Mouse (Mus musculus): ENCODE results near the gene Col6a1.

Gene Col6a1

DNA sequence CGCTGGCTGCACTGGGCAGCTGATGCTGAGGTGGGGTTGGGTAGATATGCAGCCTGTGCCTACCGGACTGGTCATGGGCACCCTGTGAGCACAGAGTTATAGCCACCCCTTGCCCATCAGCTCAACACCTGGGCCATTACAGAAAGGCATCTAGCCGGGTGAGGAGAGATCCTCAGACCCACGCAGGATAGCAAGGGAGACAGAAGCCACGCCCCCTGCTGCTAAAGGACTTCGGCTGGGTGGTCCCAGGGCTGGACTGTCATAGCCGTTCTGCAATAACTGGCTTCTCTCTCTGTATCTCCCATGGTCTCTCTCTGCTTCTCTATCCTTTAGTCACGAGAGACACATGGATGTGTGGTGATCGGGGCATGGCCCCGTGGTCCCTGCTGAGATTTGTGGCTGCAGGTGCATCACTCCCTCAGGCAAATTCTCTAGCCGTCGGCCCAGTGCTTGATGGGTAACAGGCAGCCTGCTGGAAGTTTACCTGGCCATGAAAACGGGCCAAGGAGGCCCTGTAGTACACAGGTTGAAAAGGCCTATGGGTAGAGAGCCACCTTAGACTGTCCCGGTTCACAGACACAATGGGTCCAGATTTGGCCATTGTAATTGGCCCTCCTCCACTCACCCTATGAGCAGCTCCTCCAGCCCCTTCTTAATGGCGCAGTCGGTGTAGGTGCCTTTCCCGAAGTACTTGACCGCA is 3.1 kb downstream of the Col6a1 start:
- no peak for DNase-seq

DNA sequence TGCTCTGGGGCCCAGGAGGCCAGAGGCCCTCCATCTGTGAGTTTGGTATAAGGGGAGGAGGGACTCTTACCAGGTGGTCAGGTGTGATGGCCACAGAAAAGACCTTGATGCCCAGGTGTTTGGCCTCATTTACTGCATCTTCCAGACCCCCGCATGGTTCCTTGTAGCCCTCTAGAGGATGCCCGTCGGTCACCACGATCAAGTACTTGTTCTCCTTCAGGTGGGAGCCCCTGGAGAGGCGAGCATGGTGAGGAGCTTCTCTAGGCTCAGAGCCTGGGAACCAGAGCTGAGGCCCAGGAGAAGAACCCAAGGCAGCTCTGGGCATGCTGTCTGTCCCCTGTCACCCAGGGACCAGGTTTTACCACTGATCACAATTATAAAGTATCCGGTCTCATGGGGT is 4.2 kb downstream of the Col6a1 start:
- DNase-seq: no peak

DNA sequence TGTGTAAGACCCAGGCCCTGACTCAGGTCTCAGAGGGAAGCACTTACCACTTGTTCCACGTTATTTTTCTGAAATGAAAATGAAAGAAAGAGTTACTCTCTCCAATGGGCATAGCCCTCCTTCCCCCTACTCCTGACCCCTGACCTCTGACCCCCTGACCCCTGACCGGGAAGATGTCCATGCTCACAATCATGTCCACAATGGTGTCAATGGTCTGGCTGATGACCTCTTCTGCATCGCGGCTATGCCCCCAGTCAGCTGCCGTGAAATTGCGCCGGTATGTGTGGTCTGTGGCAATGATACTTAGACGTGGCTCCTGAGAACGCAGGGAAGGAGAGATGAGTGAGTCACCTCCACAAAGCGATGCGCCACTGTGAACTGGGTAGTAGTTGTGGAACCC is 4.8 kb downstream of the Col6a1 start:
- DNase-seq: no peak

DNA sequence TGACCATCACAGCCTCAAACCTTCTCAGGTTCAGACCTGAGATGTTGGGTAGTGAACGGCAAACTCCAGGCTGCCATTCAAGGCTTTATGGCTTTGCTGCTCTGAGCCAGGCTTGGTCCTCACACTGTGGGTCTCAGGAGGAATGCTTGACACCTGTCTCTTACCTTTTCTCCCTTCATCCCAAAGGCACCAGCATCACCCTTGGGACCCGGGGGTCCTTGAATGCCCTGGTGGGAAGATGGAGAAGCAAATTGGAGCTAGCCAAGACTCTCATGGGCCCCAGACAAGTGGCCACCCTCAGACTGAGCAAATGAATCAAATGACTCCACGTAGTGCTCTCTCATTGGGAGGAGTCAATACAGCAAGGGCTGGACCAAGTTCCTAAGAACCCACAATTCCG is 8.3 kb downstream of the Col6a1 start:
- no peak for DNase-seq

DNA sequence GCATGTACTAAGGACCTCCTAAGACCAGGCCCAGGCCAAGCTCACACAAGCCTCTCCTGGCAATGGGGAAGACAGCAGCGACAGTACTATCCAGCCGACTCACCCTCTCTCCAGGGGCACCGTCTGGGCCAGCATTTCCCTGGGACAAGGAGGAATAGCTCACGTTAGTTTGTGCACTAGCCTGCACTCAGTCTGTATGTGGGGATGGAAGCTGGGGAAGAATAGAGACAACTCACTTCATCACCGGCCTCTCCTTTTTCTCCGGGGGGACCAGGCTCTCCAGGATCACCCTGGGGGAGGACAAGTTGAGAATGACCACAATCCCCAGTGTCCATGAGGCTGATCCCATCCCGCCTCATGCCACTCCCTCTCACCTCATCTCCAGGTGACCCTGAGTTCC is 8.9 kb downstream of the Col6a1 start:
- no peak for DNase-seq

DNA sequence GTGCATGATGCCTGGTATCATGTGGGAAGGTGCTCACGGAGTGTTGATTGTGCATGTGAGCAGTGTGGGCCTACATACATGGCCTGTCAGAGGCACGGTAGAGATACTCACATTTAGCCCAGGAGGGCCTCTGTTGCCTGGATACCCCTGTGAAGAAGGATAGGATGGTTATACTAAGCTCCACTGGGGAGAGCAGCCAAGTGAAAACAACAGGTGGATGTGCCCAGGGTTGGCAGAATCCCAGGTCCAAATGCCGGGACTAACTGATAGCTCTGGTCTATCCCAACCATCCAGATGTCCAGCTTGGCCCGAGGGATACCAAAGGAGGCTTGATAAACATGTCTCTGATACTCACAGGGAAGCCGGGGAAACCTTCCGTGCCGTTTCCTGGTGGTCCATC is 11.7 kb downstream of the Col6a1 start:
- DNase-seq: no peak

DNA sequence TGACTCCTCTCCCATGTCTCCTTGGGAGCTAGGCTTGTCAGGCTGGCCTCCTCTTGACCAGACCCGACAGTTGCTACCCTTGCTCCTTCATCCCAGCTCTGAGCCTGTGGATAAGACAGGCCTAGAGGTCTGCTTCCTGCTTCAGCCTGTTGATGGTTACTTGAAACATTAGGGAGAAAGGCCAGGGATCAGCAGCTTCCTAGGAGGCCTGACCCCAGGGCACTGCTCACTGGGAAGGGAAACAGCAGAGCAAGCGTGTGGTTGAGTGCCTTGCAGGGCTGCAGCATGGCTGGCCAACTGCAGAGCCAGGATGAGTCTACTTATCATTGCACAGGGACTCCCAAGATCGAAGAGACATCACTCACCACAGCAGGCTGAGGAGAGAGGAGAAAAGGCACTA is 13.5 kb downstream of the Col6a1 start:
- no peak for DNase-seq

- DNase-seq: no peak
These were observed 14.6 kb downstream of the Col6a1 start for GRCm38 (mm10) chr10:76711331-76711730.

GRCm38 (mm10) chr10:76708465-76708864 is 17.5 kb downstream of the Col6a1 start:
- DNase-seq: no peak

DNA sequence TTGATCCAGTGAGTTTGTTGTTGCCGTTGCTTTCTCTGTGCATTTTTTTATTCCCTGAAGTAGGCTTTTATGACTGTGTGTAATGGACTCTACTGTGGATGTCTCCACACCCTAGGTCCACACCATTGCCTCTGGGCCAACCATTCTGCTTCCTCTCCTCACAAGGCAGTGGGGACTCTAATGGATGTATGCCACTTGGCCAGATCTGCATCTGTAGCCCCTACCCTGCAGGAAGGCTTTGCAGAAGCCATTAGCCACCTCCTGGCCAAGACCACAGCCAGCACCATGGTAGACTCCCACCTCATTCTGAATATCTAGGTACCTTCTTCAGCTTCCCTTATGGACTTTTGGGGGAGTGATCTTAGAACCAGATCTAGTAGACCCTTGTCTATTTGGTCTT is 18.4 kb downstream of the Col6a1 start:
- no peak for DNase-seq

GRCm38 (mm10) chr10:76707001-76707400 is 19.0 kb downstream of the Col6a1 start:
- DNase-seq: no peak

- no peak for DNase-seq
These were observed 21.6 kb downstream of the Col6a1 start for GRCm38 (mm10) chr10:76704358-76704757.

DNA sequence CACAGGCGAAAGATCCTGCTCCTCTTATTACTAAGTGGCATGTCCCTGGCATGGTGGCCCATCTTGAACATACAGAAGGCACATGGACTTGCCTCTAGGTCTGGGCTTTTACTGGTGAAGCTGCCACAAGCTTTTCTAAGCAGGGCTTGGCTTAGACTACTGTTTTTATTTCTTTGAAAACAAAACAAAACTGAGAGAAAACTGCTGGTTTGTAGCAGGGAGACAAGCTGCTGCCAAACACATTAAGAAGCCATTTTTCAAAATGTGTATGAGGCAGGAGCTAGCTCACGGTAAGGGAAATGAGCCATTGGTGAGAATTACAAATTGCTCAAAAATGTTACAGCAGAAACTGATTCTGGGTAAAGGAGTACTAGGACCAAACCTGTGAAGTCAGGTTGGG is 24.5 kb downstream of the Col6a1 start:
- DNase-seq: no peak

DNA sequence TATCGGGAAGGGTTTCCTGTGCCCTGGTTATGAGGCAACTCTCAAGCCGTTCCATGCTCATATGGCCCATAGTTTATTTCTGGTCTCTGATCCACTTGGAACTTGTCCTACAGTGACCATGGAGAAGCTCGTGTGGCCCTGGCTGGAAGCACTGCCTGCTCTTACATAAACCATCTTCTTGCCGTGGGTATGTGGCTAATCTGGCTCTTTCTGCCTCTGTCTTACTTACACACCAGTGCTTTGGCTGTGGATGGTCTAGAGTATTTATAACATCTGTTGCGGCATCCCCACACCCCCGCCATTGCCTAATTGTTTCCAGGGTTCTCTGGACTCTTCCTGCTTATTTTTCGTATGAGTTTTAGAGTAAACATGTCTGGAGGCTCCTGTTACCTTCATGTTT is 26.2 kb downstream of the Col6a1 start:
- DNase-seq: no peak

DNA sequence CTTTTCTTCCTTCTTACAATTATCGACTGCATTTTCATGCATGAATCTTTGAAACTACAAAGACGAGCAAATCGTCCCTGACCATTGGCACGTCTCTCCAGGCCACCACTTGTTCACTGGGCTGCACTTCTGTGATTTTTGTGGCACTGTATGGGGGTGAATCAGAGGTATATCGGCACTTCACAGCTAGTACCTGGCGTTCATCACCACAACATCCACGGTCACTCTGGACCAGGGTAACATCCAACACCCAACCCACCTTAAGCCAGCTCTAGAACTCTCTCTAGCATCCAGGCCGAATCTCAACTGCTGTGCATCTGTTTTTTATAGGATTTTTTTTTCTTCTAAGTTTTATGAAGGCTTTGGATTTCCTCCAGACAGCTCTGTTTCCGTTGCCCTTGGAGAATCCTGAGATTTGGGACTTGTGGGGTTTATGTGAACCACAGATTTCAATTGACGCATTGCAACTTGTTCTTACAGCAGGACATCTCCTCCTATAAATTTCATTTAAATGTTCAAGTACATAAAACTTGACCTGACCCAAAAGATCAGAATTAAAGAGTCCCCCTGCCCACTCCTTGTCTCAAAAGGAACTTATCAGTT is 30.6 kb downstream of the Col6a1 start:
- no peak for DNase-seq

GRCm38 (mm10) chr10:76694765-76695164 is 31.2 kb downstream of the Col6a1 start:
- DNase-seq: no peak

DNA sequence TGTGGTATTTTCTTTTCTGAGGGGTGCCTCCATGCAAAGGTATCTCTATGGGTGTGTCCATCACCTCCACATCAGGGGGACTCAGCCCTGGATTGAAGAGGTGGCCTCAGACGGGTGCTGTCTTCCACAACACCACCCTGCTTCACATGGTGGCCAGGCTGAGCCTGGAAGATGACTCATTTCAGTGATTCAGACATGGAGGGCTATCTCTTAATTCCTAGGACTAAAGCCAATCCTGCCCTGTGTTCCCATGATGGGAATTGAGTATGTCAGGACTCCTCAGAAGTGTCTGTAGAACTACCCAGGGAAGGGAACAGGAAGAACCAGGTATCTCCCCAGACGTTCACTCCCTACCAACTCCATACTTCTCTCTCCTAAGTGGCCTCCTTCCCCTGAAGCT is 32.5 kb downstream of the Col6a1 start:
- no peak for DNase-seq

- no peak for DNase-seq
These were observed 40.4 kb downstream of the Col6a1 start for GRCm38 (mm10) chr10:76685451-76686017.

DNA sequence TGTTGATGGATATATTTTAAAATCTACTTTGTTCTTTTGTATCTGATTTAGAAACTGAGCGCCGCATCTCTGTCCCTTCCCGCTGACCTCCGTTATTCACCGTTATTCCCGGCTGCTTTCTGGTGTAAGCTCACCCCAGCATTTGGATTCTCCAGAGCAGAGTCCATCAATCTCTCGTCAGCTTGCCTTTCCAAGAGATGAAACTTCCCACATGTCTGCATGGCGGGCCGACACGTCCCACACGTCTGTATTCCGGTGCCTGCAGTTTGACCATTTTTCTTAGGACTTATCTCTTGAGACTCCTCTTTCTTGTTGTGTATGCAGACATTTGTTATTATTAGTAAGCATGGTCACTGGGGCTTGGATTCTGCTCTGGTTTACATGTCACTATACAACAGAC is 42.0 kb downstream of the Col6a1 start:
- no peak for DNase-seq

DNA sequence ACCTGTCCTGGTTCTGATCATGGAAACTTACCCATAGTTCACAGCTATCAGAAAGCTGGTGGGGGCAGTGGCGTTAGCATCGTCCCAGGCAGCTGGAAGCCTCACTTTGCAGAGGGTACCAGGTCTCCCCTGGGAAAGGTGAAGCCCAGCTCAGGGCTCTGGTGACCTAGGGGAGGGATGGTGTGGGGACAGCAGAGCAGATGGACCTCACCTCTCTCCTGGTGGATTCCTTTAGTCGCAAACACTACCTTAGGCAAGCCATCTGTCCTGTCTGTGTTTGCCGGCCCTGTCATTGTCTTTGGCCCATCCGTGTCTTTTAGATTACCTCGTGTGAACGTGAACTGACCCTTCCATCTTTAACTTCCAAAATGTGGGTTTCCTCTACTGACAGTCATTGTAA is 42.5 kb downstream of the Col6a1 start:
- DNase-seq: no peak

GRCm38 (mm10) chr10:76681882-76682281 is 44.1 kb downstream of the Col6a1 start:
- no peak for DNase-seq

DNA sequence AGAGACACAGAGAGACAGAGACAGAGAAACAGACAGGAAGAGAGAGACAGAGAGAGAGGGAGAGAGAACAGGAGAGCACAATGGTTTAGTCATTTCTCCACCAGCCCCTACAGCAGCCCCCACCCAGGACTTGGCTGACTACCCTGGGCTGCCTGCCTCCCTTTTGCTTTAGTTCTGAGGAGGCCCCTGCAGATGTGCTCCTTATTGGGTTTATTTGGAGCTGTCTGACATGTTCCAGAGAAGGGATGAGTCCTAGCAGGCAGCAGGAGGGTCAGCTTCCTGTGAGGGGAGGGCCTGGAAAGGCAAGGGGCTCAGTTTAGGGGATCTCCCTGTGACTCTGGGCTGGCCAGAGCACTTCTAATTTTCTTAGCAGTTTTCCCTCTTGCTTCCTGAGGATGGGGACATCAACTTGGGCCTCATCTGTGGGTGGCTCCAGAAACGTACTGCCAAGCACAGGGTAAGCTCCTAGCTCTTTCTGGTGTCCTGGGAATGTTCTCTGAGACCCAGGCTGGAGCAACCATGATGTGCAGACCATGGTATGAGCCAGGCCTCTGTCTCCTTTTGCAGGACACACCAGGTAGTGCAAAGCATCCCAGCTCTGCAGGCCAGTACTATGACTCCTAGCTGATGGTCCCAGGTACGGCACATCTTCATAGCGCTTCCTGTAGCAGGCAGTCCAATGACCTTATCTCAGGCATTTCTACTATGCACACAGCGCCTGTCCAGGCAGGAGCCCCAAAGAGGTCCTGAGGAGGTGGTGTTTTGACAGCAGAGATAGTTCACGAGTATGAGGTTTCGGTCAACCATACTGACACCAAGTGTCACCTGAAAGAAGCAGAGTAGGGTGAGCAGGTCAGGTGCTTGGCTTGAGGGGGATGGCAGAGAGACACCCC is 45.0 kb downstream of the Col6a1 start:
- no peak for DNase-seq

- no peak for DNase-seq
These were observed 47.8 kb downstream of the Col6a1 start for GRCm38 (mm10) chr10:76678122-76678521.

DNA sequence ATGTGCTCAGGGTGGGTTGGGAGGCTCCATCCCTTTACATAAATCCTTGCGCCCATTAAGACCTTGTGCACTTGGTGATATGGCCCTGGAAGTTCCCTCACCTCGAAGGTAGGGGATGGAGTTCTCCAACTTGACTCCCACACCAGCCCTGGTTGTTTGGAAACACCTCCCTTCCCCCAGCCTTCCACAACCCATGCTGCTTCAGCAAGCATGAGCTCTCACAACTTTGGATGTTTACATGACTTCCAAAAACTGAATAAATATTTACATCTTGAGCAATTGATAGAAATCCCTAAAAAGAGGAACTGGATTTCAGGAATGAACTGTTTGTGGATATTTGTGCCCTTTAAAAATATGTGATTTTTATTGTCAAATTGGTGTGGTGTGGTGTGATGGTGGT is 50.7 kb downstream of the Col6a1 start:
- DNase-seq: no peak

Data from embryo, embryonic 11 days (tissue).